Mouse (Mus musculus) ES-Bruce4 (cell line): ENCODE data around the gene Col2a1. TPM values are rescaled to one million over a fixed set of nuclear protein-coding genes. Genes with fewer than 3 reads are reported as not detected.
A peak's percentile ranks its signal among the peaks of the same experiment; 100 is the strongest.

Experiments used
- H3K27ac ChIP-seq: 2 replicates; pipeline ENCODE4 v1.5.1; 2012; ENCODE audit warnings: low read length, inconsistent platforms; ENCODE audit not compliant: insufficient read depth
- H3K27me3 ChIP-seq: 2 replicates; pipeline ENCODE4 v1.6.1; 2012; ENCODE audit warnings: mild to moderate bottlenecking, low read length, inconsistent platforms; ENCODE audit not compliant: control insufficient read depth, poor library complexity, insufficient read depth, severe bottlenecking
- H3K36me3 ChIP-seq: 2 replicates; pipeline ENCODE4 v1.6.1; 2012; ENCODE audit warnings: inconsistent platforms, mild to moderate bottlenecking, low read length, moderate library complexity; ENCODE audit not compliant: control insufficient read depth, poor library complexity, insufficient read depth, severe bottlenecking
- H3K4me1 ChIP-seq: one replicate; pipeline ENCODE4 v1.8.1; 2011; ENCODE audit warnings: low read length; ENCODE audit not compliant: control insufficient read depth, insufficient read depth
- H3K4me3 ChIP-seq: 2 replicates; pipeline ENCODE4 v1.5.1; 2011; ENCODE audit warnings: low read depth, mild to moderate bottlenecking, low read length
- H3K9ac ChIP-seq: 2 replicates; pipeline ENCODE4 v1.6.1; 2012; ENCODE audit warnings: low read depth, mild to moderate bottlenecking, inconsistent platforms; ENCODE audit not compliant: poor library complexity, severe bottlenecking
- H3K9me3 ChIP-seq: replicated peaks from 2 replicates; pipeline ENCODE4 v1.6.1; 2012; ENCODE audit warnings: mild to moderate bottlenecking, low read length, inconsistent platforms; ENCODE audit not compliant: control insufficient read depth, poor library complexity, insufficient read depth, severe bottlenecking
- CTCF ChIP-seq: IDR thresholded peaks from one replicate; pipeline ENCODE4 v1.8.1; 2011; ENCODE audit warnings: low read depth, low read length
- EP300 ChIP-seq: IDR thresholded peaks from 2 replicates; pipeline ENCODE4 v1.6.1; 2011; ENCODE audit warnings: low read depth, low read length; ENCODE audit not compliant: insufficient read depth
- POLR2A ChIP-seq: IDR thresholded peaks from one replicate; pipeline ENCODE4 v1.8.1; 2011; ENCODE audit warnings: low read length; ENCODE audit not compliant: insufficient read depth
- polyA plus RNA-seq: library from polyadenylated mRNA; stranded (reverse); fragments of >200 nt; gene quantifications from 2 replicates; pipeline ENCODE4 v1.2.4, GENCODE M21; 2011; ENCODE audit warnings: low read depth; ENCODE audit not compliant: missing spikeins, insufficient read depth, insufficient read length

The Col2a1 gene
- polyA plus RNA-seq, 1 experiment, result 12.9 TPM

DNA sequence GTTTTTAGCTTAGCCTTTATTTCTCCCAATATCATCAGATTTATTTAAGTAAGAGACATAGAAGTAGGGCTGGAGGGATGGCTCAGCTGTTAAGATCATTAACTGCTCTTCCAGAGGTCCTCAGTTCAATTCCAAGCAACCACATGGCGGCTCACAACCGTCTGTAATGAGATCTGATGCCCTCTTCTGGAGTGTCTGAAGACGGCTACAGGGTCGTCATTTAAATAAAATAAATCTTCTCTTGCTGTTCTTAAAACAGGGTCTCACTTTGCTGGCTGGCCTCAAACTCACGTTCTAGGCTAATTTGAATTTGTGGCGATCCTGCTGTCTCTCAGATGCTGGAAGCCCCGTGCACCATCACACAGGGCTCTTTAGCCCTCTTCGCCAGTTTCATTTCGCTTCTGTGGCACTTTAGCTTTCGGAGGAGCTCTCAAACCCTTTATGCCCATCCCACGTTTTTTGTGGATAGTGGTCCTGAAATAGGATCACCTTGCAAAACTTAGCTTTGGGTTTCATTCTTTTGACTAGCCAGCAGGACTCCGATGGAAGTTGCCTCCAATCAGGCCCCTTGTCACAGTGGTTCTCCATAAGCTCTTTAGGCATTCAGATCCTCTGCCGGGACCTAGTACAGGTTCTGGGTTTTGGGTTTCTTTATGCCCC lies 41.0 kb downstream of the Col2a1 start:
- Histone ChIP-seq H3K9ac (peak overlapping the region; percentile 88), H3K9me3 (no peaks in the 10 kb centered on the region), H3K36me3 (no peaks in the 10 kb centered on the region), H3K27me3 (no peaks in the 10 kb centered on the region), H3K4me3 (peak overlapping the region; percentile 86), H3K27ac (peak overlapping the region; percentile 61), H3K4me1 (no peaks in the 10 kb centered on the region)
- TF ChIP-seq CTCF (no peak), POLR2A (no peak), EP300 (no peak)

DNA sequence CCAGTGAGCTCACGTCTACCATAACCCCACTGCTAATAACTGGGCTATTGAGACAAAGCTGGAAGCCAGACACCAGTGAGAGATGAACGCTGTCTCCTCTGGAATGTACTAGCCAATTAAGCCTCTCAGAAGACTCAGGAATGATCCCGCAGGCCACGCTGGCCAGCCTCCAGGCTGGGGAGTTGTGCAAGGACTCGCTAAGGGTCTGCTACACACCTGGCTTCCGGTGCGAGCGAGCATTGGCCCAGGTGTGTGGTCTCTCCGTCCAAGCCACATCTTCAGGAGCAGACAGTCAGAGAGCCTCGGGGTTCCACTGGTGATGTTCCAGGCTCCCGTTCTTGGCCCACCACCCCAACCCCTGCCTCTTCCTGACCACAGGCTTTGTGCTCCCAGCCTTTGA lies 48.1 kb downstream of the Col2a1 start:
- Histone ChIP-seq H3K36me3 (no peaks in the 10 kb centered on the region), H3K27me3 (no peaks in the 10 kb centered on the region), H3K9me3 (no peaks in the 10 kb centered on the region), H3K4me3 (no peak overlapping the region), H3K27ac (no peak overlapping the region), H3K4me1 (no peaks in the 10 kb centered on the region), H3K9ac (no peak overlapping the region)
- TF ChIP-seq POLR2A (no peak), EP300 (no peak), CTCF (no peak)

DNA sequence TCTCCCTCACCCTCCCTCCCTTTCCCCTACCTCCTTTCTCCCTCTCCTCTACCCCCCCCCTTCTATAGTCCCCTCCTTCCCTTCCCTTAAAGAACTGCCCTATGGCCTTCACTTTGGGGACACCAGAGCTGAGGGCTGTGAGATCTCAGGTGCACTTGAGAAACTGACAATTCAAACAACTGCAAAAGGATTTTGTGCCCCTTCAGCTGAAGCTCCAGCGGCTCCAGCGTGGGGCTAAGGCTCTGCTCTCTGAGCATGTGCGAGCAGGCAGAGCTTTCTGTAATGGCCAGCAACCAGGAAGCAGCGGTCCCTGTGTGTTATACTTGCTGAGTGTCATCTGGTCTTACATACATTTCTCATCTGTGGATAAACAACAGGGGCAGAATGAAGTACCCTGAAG lies 48.8 kb downstream of the Col2a1 start:
- Histone ChIP-seq H3K4me1 (no peaks in the 10 kb centered on the region), H3K4me3 (no peak overlapping the region), H3K27ac (no peak overlapping the region), H3K27me3 (no peaks in the 10 kb centered on the region), H3K36me3 (no peaks in the 10 kb centered on the region), H3K9ac (no peak overlapping the region), H3K9me3 (no peaks in the 10 kb centered on the region)
- TF ChIP-seq POLR2A (no peak), EP300 (no peak), CTCF (no peak)

DNA sequence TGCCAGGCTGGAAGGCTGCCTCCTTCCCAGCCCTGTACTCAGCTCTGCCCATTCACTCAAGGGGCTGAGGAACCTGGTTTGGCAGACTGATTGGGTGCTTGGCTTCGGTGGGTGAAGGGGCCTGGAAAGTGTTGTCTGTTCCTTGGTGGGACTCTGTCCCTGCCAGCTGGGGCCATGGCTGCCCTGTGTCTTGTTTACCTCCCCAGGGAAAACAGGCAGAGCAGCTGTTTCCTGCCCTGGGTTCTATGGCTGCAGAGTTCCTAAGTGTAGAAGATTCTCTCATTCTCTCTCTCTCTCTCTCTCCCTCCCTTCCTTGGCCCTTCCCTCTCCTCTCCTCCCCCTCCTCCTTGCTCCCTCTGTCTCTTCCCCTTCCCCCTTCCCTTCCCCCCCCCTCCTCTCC lies 49.2 kb downstream of the Col2a1 start:
- no peak overlapping the region for H3K27ac ChIP-seq
- no peaks in the 10 kb centered on the region for H3K36me3 ChIP-seq
- TF ChIP-seq EP300 (no peak), CTCF (no peak), POLR2A (no peak)

DNA sequence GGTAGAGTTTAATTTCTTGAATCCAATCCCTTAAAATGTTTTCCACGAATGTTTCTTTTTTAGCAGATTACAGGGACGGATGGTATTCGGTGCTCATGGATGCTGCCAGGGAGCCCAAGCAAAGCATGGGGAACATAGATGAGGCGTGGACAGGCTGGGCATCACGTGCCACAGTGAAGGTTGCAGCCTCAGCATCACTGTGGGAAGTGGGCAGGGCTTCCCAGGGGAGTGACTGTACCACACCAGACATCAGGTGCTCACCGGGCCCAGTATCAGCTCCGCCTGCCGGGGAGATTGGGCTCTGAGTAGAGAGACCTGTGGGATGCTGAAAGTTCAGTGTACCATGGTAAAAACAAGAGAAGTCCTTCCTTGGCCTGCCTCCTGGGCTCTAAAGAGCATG lies 49.8 kb downstream of the Col2a1 start:
- H3K27ac ChIP-seq, result no peak overlapping the region
- no peaks in the 10 kb centered on the region for H3K36me3 ChIP-seq
- H3K4me1 ChIP-seq, result no peaks in the 10 kb centered on the region
- no peaks in the 10 kb centered on the region for H3K9me3 ChIP-seq
- H3K4me3 ChIP-seq, result no peak overlapping the region
- H3K9ac ChIP-seq, result no peak overlapping the region
- TF ChIP-seq CTCF (no peak), POLR2A (no peak), EP300 (no peak)
- H3K27me3 ChIP-seq, result no peaks in the 10 kb centered on the region

More for the DNA sequence above, 49.2 kb downstream of the Col2a1 start:
- Histone ChIP-seq H3K4me1 (no peaks in the 10 kb centered on the region), H3K9ac (no peak overlapping the region), H3K27me3 (no peaks in the 10 kb centered on the region), H3K4me3 (no peak overlapping the region), H3K9me3 (no peaks in the 10 kb centered on the region)

DNA sequence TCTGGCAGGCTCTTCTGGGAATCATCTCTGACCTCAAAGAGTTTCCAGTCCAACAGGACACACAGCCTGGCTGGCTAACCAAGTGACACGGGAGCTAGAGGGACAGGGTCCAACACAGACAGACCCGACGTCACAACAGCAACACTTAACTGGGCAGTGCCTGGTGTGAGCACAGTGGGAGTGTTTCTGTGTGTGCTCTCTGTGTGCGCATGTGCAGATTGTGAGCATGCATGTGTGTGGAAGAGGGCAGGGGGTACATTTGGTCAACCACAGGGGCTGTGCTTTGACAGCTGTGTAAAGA lies 51.7 kb downstream of the Col2a1 start:
- no peaks in the 10 kb centered on the region for H3K36me3 ChIP-seq
- TF ChIP-seq POLR2A (no peak), CTCF (no peak), EP300 (no peak)

More for the DNA sequence above, 51.7 kb downstream of the Col2a1 start:
- Histone ChIP-seq H3K9me3 (no peaks in the 10 kb centered on the region), H3K27me3 (no peaks in the 10 kb centered on the region), H3K27ac (no peak overlapping the region), H3K4me3 (no peak overlapping the region), H3K4me1 (no peaks in the 10 kb centered on the region), H3K9ac (no peak overlapping the region)
